Mouse (Mus musculus): ENCODE results near the gene Zfhx2.

Zfhx2 gene

GRCm38 (mm10) chr14:55076956-55077355 is 15.2 kb downstream of the Zfhx2 start:
- no peaks in the 10 kb centered on the region for H3K27me3 ChIP-seq (ENCODE audit: control insufficient read depth, insufficient read depth, low read length, poor library complexity, severe bottlenecking)
- H3K36me3 ChIP-seq (ENCODE audit: control insufficient read depth, insufficient read depth, low read length, poor library complexity, severe bottlenecking), result no peaks in the 10 kb centered on the region

GRCm38 (mm10) chr14:55076224-55076623 is 15.9 kb downstream of the Zfhx2 start:
- no peak for DNase-seq (ENCODE audit: low read depth, low spot score)
- Histone ChIP-seq H3K36me3 (ENCODE audit: control insufficient read depth, insufficient read depth, low read length, poor library complexity, severe bottlenecking) (no peaks in the 10 kb centered on the region), H3K27me3 (ENCODE audit: control insufficient read depth, insufficient read depth, low read length, poor library complexity, severe bottlenecking) (no peaks in the 10 kb centered on the region)

More at GRCm38 (mm10) chr14:55076956-55077355, 15.2 kb downstream of the Zfhx2 start:
- DNase-seq (ENCODE audit: low read depth, low spot score), result no peak

- DNase-seq (ENCODE audit: low read depth, low spot score), result no peak
- Histone ChIP-seq H3K27me3 (ENCODE audit: control insufficient read depth, insufficient read depth, low read length, poor library complexity, severe bottlenecking) (no peaks in the 10 kb centered on the region), H3K36me3 (ENCODE audit: control insufficient read depth, insufficient read depth, low read length, poor library complexity, severe bottlenecking) (no peaks in the 10 kb centered on the region)
These were observed 17.7 kb downstream of the Zfhx2 start for GRCm38 (mm10) chr14:55074416-55074815.

GRCm38 (mm10) chr14:55071756-55072155 is 20.4 kb downstream of the Zfhx2 start:
- DNase-seq (ENCODE audit: low read depth, low spot score), result no peak

GRCm38 (mm10) chr14:55066042-55066441 is 26.1 kb downstream of the Zfhx2 start:
- no peak for DNase-seq (ENCODE audit: low read depth, low spot score)
- H3K36me3 ChIP-seq (ENCODE audit: control insufficient read depth, insufficient read depth, low read length, poor library complexity, severe bottlenecking), result no peaks in the 10 kb centered on the region; the same call in 1 of the 2 replicates
- no peaks in the 10 kb centered on the region for H3K27me3 ChIP-seq (ENCODE audit: control insufficient read depth, insufficient read depth, low read length, poor library complexity, severe bottlenecking)

More at GRCm38 (mm10) chr14:55071756-55072155, 20.4 kb downstream of the Zfhx2 start:
- Histone ChIP-seq H3K36me3 (ENCODE audit: control insufficient read depth, insufficient read depth, low read length, poor library complexity, severe bottlenecking) (no peaks in the 10 kb centered on the region), H3K27me3 (ENCODE audit: control insufficient read depth, insufficient read depth, low read length, poor library complexity, severe bottlenecking) (no peaks in the 10 kb centered on the region)

- no peaks in the 10 kb centered on the region for H3K27me3 ChIP-seq (ENCODE audit: control insufficient read depth, insufficient read depth, low read length, poor library complexity, severe bottlenecking)
- no peak for DNase-seq (ENCODE audit: low read depth, low spot score)
- no peaks in the 10 kb centered on the region; the same call in 1 of the 2 replicates for H3K36me3 ChIP-seq (ENCODE audit: control insufficient read depth, insufficient read depth, low read length, poor library complexity, severe bottlenecking)
These were observed 26.7 kb downstream of the Zfhx2 start for GRCm38 (mm10) chr14:55065391-55065790.

- DNase-seq (ENCODE audit: low read depth, low spot score), result no peak
- Histone ChIP-seq H3K36me3 (ENCODE audit: control insufficient read depth, insufficient read depth, low read length, poor library complexity, severe bottlenecking) (no peaks in the 10 kb centered on the region; the same call in 1 of the 2 replicates), H3K27me3 (ENCODE audit: control insufficient read depth, insufficient read depth, low read length, poor library complexity, severe bottlenecking) (no peaks in the 10 kb centered on the region)
These were observed 27.4 kb downstream of the Zfhx2 start for GRCm38 (mm10) chr14:55064481-55065370.

- Histone ChIP-seq H3K36me3 (ENCODE audit: control insufficient read depth, insufficient read depth, low read length, poor library complexity, severe bottlenecking) (no peaks in the 10 kb centered on the region; the same call in 1 of the 2 replicates), H3K27me3 (ENCODE audit: control insufficient read depth, insufficient read depth, low read length, poor library complexity, severe bottlenecking) (no peaks in the 10 kb centered on the region)
- DNase-seq (ENCODE audit: low read depth, low spot score), result no peak
These were observed 28.3 kb downstream of the Zfhx2 start for GRCm38 (mm10) chr14:55063581-55064381.

GRCm38 (mm10) chr14:55063117-55063516 is 29.0 kb downstream of the Zfhx2 start:
- H3K36me3 ChIP-seq (ENCODE audit: control insufficient read depth, insufficient read depth, low read length, poor library complexity, severe bottlenecking), result no peaks in the 10 kb centered on the region; the same call in 1 of the 2 replicates
- no peak for DNase-seq (ENCODE audit: low read depth, low spot score)

GRCm38 (mm10) chr14:55062626-55063025 is 29.5 kb downstream of the Zfhx2 start:
- DNase-seq (ENCODE audit: low read depth, low spot score), result no peak
- H3K27me3 ChIP-seq (ENCODE audit: control insufficient read depth, insufficient read depth, low read length, poor library complexity, severe bottlenecking), result no peaks in the 10 kb centered on the region
- no peaks in the 10 kb centered on the region; the same call in 1 of the 2 replicates for H3K36me3 ChIP-seq (ENCODE audit: control insufficient read depth, insufficient read depth, low read length, poor library complexity, severe bottlenecking)

More at GRCm38 (mm10) chr14:55063117-55063516, 29.0 kb downstream of the Zfhx2 start:
- no peaks in the 10 kb centered on the region for H3K27me3 ChIP-seq (ENCODE audit: control insufficient read depth, insufficient read depth, low read length, poor library complexity, severe bottlenecking)

GRCm38 (mm10) chr14:55061845-55062244 is 30.3 kb downstream of the Zfhx2 start:
- H3K36me3 ChIP-seq (ENCODE audit: control insufficient read depth, insufficient read depth, low read length, poor library complexity, severe bottlenecking), result no peaks in the 10 kb centered on the region; the same call in 1 of the 2 replicates
- DNase-seq (ENCODE audit: low read depth, low spot score), result no peak
- no peaks in the 10 kb centered on the region; the same call in 1 of the 2 replicates for H3K27me3 ChIP-seq (ENCODE audit: control insufficient read depth, insufficient read depth, low read length, poor library complexity, severe bottlenecking)

- no peak for DNase-seq (ENCODE audit: low read depth, low spot score)
- Histone ChIP-seq H3K36me3 (ENCODE audit: control insufficient read depth, insufficient read depth, low read length, poor library complexity, severe bottlenecking) (no peaks in the 10 kb centered on the region), H3K27me3 (ENCODE audit: control insufficient read depth, insufficient read depth, low read length, poor library complexity, severe bottlenecking) (no peaks in the 10 kb centered on the region; the same call in 1 of the 2 replicates)
These were observed 32.2 kb downstream of the Zfhx2 start for GRCm38 (mm10) chr14:55059931-55060330.

- DNase-seq (ENCODE audit: low read depth, low spot score), result no peak
- Histone ChIP-seq H3K27me3 (ENCODE audit: control insufficient read depth, insufficient read depth, low read length, poor library complexity, severe bottlenecking) (no peaks in the 10 kb centered on the region; the same call in 1 of the 2 replicates), H3K36me3 (ENCODE audit: control insufficient read depth, insufficient read depth, low read length, poor library complexity, severe bottlenecking) (no peaks in the 10 kb centered on the region)
These were observed 33.1 kb downstream of the Zfhx2 start for GRCm38 (mm10) chr14:55059009-55059408.

- no peaks in the 10 kb centered on the region for H3K36me3 ChIP-seq (ENCODE audit: control insufficient read depth, insufficient read depth, low read length, poor library complexity, severe bottlenecking)
- H3K27me3 ChIP-seq (ENCODE audit: control insufficient read depth, insufficient read depth, low read length, poor library complexity, severe bottlenecking), result no peaks in the 10 kb centered on the region; the same call in 1 of the 2 replicates
- DNase-seq (ENCODE audit: low read depth, low spot score), result no peak
These were observed 36.8 kb downstream of the Zfhx2 start for GRCm38 (mm10) chr14:55055167-55055834.
